Mouse (Mus musculus) bone marrow macrophage, adult 2 months (primary cell): ENCODE measurements around the gene L1td1. TPM values are rescaled to one million over a fixed set of nuclear protein-coding genes. Genes with fewer than 3 reads are reported as not detected.
"Not testable (repeated sequence)": the region's sequence is repeated elsewhere in the genome, so short reads cannot be mapped to it uniquely, and the experiment has no call there.

ENCODE experiments used
- H3K27ac ChIP-seq: 2 replicates; pipeline ENCODE4 v1.5.1; 2012; ENCODE audit warnings: low read depth, low read length; ENCODE audit not compliant: insufficient read depth
- H3K4me1 ChIP-seq: 2 replicates; pipeline ENCODE4 v1.6.1; 2012; ENCODE audit warnings: low read length; ENCODE audit not compliant: control insufficient read depth, insufficient read depth
- H3K4me3 ChIP-seq: 2 replicates; pipeline ENCODE4 v1.5.1; 2012; ENCODE audit warnings: mild to moderate bottlenecking, low read length, moderate library complexity; ENCODE audit not compliant: insufficient read depth
- CTCF ChIP-seq: IDR thresholded peaks from 2 replicates; pipeline ENCODE4 v1.5.1; 2012; ENCODE audit warnings: low read depth, mild to moderate bottlenecking, low read length, moderate library complexity
- POLR2A ChIP-seq: IDR thresholded peaks from 2 replicates; pipeline ENCODE4 v1.6.1; 2012; ENCODE audit warnings: mild to moderate bottlenecking, low read depth, low read length, borderline replicate concordance
- polyA plus RNA-seq: library from polyadenylated mRNA; stranded (reverse); fragments of >200 nt; gene quantifications from 2 replicates; pipeline ENCODE4 v1.2.4, GENCODE M21; 2012; ENCODE audit not compliant: missing spikeins, insufficient read depth, insufficient read length

Gene L1td1
- polyA plus RNA-seq, 1 experiment = not detected

DNA sequence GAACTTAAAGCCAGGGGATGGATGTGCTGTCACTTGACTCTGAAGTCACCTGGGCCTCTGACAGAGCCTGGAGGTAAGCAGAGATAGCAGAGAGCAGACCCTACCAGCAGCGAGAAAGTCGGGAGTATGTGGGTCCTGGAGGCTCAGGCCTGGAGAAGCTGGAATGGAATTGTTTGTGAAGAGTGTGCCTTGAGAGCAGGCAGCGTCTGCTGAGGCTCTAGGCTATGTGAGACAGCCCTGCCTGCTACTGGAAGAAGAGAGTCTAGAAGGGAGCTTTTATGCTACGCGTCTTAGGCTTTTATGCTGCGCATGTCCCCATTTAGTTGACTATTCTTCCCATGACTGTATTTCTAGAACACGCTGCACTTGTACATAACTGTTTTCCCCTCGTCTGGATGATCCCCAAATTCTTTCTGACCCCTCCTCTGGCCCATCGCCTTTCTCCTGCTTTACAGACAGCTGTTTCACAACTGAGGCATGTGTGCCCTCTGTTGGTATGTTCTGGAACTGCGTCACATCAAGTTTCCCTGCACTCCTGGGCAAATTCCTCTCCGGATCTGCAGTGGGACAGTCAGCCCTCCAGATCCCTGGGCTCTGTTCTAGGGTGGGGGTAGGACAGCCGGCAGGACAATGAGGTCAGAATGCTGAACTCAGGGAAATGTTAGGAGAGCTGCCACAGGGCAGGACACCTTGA lies 24.2 kb upstream of the L1td1 start:
- H3K4me3 ChIP-seq = no peak overlapping the region
- no peaks in the 10 kb centered on the region for H3K4me1 ChIP-seq
- H3K27ac ChIP-seq = no peak overlapping the region
- TF ChIP-seq POLR2A = no peak
- TF ChIP-seq CTCF = no peak

DNA sequence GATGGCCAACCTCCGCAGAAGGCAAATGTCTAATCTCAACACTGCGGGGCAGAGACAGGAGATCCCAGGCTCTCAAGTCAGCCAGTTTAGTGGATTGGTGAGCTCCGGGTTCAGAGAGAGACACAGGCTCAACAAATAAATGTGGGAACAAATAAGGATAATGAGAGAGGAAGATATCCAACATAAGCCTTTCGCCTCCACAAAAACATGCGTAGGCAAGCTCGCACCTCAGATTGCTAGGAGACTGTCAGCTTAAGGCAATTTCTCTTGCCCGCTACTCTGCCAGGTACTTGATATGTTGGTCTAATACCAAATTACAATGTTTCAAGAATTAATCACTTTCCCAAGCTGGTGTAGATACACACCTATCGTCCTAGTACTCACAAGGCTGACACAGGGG lies 15.6 kb upstream of the L1td1 start:
- Histone ChIP-seq H3K27ac (no peak overlapping the region), H3K4me1 (no peaks in the 10 kb centered on the region), H3K4me3 (no peak overlapping the region)
- TF ChIP-seq CTCF (no peak), POLR2A (no peak)

DNA sequence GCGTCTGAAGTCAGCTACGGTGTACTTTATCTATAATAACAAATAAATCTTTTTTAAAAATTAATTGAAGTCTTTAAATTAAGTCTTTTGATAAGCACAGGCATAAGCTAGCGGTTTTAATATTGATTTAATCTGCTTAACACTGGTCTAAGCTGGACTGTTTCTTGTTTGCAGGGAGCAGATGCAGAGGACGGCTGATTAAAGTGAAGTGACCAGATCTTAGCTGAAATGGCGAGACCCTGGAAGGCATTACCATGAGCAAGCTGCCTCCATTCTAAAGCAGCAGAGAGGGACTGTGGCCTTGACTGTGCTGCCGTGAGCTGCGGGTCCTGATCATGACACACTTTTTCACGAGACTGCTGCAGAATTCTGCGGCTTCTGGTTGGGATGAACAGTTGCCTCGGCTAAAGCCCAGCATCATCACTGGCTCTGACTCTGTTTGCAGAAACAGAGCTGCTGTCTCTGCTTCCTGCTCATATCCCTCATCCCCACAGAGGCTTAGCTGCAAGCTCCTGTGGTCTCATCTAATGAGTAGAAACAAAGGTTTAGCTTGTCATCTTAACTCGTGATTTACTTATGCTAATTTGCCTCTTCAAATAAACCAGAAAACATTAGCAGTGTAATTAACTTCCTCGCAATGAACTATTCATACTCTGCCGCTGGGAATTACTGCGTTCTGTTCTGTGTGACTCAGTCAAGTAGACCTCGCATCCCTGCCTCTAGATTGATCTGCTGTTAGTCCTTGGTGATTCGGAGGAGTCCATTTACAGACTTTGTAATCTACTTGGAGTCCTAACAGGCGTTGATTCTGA lies 8.6 kb upstream of the L1td1 start:
- TF ChIP-seq CTCF = no peak
- TF ChIP-seq POLR2A = no peak
- Histone ChIP-seq H3K4me3 (no peak overlapping the region), H3K27ac (no peak overlapping the region), H3K4me1 (no peaks in the 10 kb centered on the region)

DNA sequence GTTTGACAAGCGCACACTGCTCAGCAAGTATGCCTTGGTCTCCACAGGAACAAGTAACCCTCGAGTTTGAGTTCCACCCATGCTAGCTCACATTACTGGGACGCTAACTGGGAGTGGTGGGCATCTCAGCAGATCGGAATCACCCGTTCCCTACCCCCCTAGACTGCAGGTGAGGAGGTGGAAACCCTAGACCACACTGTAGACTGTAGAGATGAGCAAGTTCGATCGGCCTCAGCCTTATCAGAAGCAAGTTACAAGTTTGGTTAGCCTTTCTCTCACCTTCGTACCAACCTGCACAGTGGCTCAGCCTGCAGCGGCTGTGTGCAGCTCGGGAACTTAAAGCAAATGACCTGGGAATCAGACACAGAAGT lies 8.0 kb upstream of the L1td1 start:
- Histone ChIP-seq H3K4me1 (no peaks in the 10 kb centered on the region), H3K27ac (no peak overlapping the region), H3K4me3 (no peak overlapping the region)
- no peak for TF ChIP-seq CTCF
- no peak for TF ChIP-seq POLR2A

DNA sequence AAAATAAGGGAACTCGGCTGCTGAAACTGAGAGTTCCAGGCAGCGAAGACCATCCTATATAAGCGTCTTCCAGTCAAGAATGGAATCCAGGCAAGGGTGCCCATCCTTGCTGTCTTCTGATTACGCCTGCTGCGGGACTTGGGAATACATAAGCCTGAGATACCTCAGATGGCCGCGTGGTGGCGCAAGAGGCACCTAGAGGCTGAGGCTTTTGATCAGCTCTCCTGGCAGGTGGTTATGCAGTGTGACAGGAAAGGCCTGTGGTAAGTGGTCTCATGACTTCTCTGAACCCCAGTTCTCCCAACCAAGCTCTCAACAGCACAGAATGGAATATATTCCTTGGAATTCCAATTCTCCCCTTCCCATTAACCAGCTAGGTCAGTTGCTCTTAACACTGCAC lies 4.1 kb upstream of the L1td1 start:
- TF ChIP-seq POLR2A (no peak), CTCF (peak; percentile 45; the same call in 1 of the 2 replicates)
- H3K4me3 ChIP-seq = no peak overlapping the region
- H3K27ac ChIP-seq = no peak overlapping the region
- H3K4me1 ChIP-seq = no peaks in the 10 kb centered on the region

DNA sequence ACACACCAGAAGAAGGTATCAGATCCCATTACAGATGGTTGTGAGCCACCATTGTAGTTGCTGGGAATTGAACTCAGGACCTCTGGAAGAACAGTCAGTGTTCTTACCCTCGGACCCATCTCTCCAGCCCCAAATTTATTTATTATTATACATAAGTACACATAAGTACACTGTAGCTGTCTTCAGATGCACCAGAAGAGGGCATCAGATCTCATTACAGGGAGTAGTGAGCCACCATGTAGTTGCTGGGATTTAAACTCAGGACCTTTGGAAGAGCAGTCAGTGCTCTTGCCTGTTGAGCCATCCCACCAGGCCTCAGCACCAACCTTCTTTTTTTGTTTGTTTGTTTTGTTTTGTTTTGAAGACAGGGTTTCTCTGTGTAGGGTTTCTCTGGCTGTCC lies 1.9 kb upstream of the L1td1 start:
- not testable (repeated sequence) for H3K4me3 ChIP-seq, H3K4me1 ChIP-seq, H3K27ac ChIP-seq

DNA sequence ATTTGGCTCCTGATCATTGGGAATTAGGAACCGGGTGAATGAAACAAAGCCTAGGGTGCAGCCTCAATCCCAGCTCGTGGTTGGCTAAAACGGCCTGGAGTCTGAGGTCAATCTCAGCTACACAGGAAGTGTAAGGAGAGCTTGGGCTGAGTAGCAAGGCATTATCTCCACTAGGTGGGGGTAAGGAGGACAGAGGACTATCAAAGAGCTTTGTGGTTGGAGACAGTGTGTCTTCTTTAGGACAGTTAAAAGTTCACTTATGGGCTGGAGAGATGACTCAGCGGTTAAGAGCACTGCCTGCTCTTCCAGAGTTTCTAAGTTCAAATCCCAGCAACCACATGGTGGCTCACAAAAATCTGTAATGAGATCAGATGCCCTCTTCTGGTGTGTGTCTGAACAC lies 1.1 kb upstream of the L1td1 start:
- H3K4me3 ChIP-seq = no peak overlapping the region
- no peaks in the 10 kb centered on the region for H3K4me1 ChIP-seq
- no peak for TF ChIP-seq POLR2A
- no peak for TF ChIP-seq CTCF
- no peak overlapping the region for H3K27ac ChIP-seq

DNA sequence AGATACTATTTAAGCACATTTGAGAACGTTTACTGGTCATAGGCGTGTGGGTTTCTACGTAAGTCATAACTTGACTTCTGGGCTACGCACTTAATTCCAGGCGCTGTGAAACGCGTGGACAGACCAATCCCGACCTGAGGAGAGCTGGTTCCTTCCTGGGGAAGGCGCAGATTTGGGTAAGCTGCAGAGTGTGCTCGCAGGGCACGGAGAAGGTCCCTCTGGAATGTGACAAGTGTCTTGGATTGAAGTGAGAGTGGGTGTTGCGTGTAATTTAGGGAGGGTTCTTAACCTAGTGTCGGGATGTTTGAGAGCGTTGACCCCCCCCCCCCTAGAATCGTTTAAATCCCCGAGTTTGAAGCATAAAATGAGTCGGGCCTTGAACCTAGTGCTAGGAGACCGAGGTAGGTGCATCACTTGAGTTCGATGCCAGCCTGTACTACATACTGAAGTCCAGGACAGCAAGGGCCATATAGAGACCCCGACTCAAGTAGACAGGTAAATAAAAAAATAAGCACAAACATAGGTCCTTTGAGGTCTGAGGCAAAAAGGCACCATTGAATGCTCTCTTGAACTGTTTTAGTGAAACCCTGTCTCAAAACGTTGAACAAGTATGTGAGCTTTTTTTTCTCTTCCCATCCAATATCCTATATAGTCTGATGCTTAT lies 893 bp downstream of the L1td1 start:
- Histone ChIP-seq H3K4me1 (no peaks in the 10 kb centered on the region), H3K27ac (no peak overlapping the region), H3K4me3 (no peak overlapping the region)
- TF ChIP-seq POLR2A = no peak

DNA sequence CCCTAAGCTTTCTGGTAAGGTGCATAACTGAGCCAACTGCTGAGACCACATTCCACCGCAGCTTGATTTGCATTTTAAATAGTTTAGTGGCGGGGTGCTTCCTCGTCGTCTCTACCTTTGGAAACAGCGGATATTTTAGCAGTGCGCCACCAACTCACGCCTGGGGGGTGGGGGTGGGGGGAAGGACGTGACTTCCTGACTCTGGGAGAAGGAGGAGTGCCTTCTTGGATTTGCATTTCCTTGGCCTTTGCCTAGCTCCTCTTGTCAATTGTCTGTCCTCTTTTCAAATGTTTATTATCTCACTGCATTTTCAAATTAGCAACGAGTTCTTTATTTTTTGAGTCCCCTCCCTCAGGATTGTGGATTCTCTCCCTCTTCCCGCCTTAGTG lies 1.4 kb downstream of the L1td1 start:
- Histone ChIP-seq H3K27ac (no peak overlapping the region), H3K4me1 (no peaks in the 10 kb centered on the region), H3K4me3 (no peak overlapping the region)
- TF ChIP-seq POLR2A (no peak), CTCF (no peak)

DNA sequence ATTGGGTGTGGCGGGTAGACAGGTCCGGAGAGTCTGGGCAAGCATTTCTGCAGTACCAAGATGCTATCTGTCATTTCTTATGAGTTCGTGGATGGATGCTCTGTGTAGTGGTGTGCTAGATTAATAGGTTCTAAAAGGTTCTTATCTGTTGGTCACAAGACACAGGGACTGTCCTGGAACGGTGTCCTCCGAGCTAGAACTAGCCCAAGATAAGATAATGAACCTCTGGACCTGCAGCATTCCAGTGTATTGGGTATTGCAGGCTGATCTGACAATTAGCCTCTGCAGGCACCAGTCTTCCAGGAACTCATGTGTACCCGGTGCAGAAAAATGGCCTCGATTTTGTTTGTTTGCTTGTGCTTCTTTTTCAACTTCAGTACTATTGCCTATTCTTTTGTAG lies 2.2 kb downstream of the L1td1 start:
- H3K27ac ChIP-seq = no peak overlapping the region
- H3K4me1 ChIP-seq = no peaks in the 10 kb centered on the region
- no peak for TF ChIP-seq CTCF
- no peak for TF ChIP-seq POLR2A
- H3K4me3 ChIP-seq = no peak overlapping the region

DNA sequence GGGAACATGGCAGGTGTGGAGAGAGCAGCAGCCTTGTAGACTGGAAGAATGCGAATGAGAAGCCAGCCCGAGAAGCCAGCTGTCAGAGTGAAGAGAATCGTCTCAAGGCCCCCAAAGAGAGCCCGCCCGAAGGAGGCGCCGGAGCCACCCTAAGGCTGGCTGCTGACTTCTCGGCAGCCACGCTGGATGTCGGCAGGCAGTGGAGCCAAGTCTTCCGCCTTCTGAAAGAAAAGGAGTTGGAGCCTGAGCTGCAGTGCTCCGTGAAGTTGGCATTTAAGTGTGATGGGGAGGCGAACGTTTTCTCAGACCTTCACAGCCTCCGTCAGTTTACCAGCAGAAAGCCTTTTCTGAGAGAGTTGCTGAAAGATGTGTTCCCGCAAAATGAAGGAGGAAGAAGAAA lies 7.1 kb downstream of the L1td1 start:
- TF ChIP-seq POLR2A = no peak
- no peak for TF ChIP-seq CTCF
- no peak overlapping the region for H3K4me3 ChIP-seq
- H3K27ac ChIP-seq = no peak overlapping the region
- H3K4me1 ChIP-seq = no peaks in the 10 kb centered on the region
